Mouse (Mus musculus) heart, adult 8-10 months (tissue): ENCODE data around the gene Rtn2. TPM values are rescaled to one million over a fixed set of nuclear protein-coding genes. Genes with fewer than 3 reads are reported as not detected.

ENCODE experiments used
- DNase-seq: peaks from one replicate; pipeline ENCODE4 v3.0.0; 2022; ENCODE audit warnings: low spot score
- total RNA-seq, 4 experiments: library from RNA; stranded (reverse); gene quantifications; 2 replicates each; pipeline ENCODE4 v1.2.4; 2022

Gene Rtn2
- total RNA-seq, 4 experiments from 2014 or later, result 137 to 160 (median 149) TPM

- DNase-seq, result peak; percentile 54
Measured at GRCm38 (mm10) chr7:19316451-19317161, 34.2 kb downstream of the Rtn2 start.

DNA sequence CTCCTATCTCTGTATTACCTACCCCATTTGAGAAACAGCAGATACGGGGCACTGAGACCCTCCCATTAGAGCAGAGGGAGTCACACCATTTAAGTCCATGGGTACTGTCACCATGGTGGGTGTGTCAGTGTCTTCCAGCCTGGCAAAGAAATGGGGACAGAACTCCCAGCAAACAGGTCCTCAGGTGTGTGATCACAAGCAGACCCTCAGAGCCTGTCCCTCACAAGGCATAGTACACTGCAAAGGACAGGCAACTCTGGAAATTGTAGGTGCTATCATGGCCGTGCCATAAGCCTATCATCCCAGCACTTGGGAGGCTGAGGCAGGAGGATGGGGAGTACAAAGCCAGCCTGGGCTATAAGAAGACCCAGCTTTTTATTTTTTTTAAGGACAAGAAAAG lies 35.8 kb downstream of the Rtn2 start:
- DNase-seq, result no peak

- DNase-seq, result no peak
Measured at GRCm38 (mm10) chr7:19318676-19319075, 36.3 kb downstream of the Rtn2 start.

GRCm38 (mm10) chr7:19319458-19319857 lies 37.0 kb downstream of the Rtn2 start:
- no peak for DNase-seq

DNA sequence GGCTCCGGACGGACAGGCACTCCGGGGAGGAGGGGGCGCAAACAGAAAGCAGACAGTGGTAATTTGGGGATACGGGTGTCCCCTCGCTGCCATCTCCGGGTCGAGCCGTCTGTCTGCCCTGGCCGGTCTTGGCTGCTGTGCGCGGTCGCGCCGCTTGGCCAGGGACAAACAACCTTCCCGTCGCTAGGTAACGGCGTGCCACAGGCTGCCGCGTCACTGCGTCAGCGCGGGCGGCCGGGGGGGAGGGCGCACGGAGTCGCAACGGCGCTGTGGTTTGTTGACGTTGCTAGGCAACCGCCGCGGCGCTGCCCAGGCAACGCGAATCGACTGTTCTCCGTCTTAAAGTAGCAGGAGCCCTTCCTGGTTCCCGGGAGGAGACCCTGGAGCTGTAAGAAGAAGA lies 37.5 kb downstream of the Rtn2 start:
- peak; percentile 94 for DNase-seq

DNA sequence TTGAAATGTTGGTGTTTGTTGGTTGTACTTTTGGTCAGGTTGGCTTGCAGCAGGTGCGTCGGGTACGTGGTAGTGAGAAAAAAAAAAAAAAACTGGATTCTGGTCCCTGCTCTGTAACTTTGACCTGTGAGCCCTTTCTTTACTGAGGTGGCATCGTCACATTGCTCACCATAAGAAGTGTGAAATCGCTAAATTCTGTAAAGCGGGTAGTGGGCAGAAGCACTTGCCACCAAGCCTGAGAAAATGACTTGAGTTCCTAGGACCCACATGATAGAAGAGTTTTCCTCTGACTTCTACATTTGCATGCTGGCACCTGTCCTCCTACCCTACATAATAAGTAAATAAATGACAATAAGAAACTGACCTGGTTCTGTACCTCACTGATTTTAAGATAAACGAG lies 38.2 kb downstream of the Rtn2 start:
- no peak for DNase-seq

DNA sequence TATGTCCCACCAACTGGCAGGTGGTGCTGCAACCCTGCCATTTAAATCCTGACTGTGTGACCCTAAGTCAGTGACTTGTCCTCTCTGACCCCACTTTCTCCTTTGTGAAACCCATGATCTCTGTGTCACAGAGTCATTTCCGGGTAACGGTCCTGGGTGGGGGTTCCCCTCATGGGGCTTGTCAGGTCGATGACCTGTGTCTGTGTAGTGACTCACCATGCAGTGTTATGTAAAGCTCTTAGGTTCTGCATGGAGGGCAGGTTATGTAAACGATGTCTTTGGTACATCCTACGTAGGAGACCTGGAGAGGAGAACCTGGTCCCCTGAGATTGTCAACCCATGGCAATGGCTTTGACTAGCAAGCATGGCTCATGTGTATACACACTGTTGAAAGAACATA lies 39.0 kb downstream of the Rtn2 start:
- DNase-seq, result no peak

- DNase-seq, result no peak
Measured at GRCm38 (mm10) chr7:19322489-19322888, 40.1 kb downstream of the Rtn2 start.

- no peak for DNase-seq
Measured at GRCm38 (mm10) chr7:19324221-19324620, 41.8 kb downstream of the Rtn2 start.

DNA sequence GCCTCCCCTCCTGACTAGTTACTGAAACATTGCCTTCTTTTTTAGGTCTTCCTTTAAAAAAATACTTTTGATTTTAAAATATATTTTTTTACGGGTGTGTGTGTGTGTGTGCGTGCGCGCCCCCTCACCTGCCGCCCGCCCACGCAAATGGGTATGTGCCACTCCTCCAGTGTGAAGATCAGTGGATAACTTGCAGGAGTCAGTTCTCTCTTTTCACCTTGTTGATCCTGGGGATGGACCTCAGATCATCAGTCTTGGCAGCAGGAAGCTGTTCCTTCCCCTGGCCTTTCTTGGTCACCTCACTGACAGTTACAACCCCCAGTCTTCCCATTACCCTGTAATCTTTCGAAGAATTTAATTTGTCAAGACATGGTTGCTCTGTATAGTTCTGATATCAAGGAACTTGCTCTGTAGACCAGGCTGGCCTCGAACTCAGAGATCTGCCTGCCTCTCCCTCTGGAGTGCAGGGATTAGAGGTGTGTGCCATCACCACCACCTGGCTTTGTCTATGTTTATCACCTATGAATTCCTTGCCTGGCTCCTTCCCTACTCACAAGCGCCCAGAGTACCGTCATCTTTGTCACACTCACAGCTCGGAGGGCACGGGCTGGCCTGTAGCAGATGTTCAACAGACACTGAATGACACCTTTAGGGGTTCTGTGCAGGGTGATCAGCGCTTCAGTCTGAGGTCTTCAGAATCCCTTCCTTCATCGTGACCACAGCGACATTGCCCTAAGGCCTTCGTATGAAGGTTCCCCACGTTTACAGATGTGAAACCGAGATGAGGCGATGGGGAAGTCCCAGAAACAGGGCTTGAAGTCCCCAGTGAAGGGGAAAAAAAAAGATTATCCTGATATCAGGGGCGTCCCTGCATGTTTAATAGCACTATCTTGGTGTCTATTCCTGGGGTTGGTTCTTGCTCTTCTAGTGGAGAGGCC lies 43.1 kb downstream of the Rtn2 start:
- no peak for DNase-seq

DNA sequence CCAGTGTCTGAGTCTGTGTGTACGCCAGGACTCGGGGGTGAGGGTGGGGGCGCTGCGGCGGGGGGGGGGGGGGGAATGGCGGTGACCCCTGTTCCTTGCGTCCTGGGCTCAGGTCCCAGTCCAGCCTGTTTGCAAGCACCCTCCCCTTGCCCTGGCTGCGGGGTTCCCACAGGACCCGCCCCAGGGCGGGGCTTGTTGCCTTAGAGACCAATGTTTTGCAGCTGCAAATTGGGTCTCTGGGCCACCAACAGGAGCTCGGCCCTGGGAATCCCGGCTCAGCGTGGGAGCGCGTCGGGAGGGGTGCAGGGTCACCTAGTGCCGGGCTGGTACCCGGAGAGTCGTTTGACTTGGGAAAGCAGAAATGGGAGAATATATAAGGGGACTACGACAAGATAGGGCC lies 43.9 kb downstream of the Rtn2 start:
- DNase-seq, result peak; percentile 94

- DNase-seq, result peak; percentile 96
Measured at GRCm38 (mm10) chr7:19327128-19327527, 44.7 kb downstream of the Rtn2 start.

GRCm38 (mm10) chr7:19327782-19328181 lies 45.4 kb downstream of the Rtn2 start:
- DNase-seq, result no peak

DNA sequence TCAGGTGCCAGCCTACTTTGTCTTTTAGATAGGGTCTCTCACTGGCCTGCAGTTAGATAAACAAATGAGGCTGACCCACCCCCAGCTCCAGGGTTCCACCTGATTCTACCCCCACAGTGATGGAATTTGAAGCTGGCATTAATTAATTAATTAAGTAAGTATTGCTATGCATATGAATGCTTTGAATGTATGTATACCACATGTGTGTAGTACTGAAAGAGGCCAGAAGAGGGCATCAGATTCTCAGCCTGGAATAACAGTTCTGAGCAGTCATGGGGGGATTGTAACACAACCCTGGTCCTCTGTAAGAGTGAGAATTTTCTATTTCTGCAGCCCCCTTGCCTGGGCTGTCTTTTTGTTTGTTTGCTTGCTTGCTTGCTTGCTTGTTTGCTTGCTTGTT lies 46.0 kb downstream of the Rtn2 start:
- no peak for DNase-seq

DNA sequence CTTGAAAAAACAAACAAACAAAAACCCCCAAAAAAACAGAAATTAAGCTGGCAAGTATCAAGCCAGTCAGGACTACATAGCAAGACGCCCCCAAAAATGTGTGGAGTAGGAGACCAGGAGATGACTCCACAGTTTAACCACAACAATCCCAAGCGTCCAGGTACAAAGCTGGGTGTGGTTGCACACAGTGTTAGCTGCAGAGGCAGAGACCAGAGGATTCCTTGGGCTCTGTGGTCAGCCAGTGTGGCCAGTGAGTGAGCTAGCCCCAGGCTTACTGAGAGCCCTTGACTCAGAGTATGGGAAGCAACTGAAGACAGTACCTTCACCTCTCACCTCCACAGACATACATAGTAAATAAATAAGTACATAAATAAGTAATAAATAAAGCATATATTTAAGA lies 49.5 kb downstream of the Rtn2 start:
- no peak for DNase-seq

GRCm38 (mm10) chr7:19332709-19333352 lies 50.4 kb downstream of the Rtn2 start:
- peak; percentile 79 for DNase-seq

GRCm38 (mm10) chr7:19335583-19335982 lies 53.2 kb downstream of the Rtn2 start:
- DNase-seq, result no peak

- no peak for DNase-seq
Measured at GRCm38 (mm10) chr7:19337122-19337521, 54.7 kb downstream of the Rtn2 start.

DNA sequence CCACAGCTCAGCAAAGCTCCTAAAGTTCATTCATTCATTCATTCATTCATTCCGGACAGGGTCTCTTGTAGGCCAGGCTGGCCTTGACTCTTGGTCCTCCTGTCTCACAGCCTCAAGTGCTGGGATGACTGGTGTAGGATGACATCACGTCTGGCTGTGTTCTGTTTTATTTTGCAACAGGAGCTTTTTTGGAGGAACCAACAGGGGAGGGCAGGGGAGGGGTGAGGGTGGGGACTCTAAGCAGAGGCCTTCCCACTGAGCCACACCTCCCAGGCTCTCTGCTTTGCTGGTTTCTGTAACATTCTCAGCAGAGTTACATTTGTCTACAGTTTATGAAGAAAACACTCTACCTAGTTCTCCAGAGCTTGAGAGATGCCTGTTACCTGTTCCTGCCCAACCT lies 55.6 kb downstream of the Rtn2 start:
- DNase-seq, result no peak

- DNase-seq, result no peak
Measured at GRCm38 (mm10) chr7:19338596-19338995, 56.2 kb downstream of the Rtn2 start.

DNA sequence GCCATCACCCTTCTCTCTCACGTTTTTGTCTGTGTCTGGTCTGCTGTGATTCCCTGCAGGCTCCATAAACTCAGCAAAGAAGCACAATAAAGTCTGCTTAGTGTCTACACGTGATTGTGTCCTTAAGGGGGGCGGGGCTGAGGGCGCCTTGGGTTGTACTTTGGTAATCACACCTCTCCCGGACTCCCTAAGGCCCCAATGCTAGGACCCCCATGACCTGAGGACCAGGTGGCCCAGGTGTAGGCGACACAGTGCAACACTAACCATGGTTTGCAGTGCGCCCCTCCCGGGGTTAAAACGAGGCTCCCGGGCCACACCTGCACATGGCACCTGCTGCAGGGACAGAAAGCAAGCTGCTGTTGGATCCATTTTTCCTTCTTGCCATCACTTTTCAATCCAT lies 58.8 kb downstream of the Rtn2 start:
- no peak for DNase-seq

DNA sequence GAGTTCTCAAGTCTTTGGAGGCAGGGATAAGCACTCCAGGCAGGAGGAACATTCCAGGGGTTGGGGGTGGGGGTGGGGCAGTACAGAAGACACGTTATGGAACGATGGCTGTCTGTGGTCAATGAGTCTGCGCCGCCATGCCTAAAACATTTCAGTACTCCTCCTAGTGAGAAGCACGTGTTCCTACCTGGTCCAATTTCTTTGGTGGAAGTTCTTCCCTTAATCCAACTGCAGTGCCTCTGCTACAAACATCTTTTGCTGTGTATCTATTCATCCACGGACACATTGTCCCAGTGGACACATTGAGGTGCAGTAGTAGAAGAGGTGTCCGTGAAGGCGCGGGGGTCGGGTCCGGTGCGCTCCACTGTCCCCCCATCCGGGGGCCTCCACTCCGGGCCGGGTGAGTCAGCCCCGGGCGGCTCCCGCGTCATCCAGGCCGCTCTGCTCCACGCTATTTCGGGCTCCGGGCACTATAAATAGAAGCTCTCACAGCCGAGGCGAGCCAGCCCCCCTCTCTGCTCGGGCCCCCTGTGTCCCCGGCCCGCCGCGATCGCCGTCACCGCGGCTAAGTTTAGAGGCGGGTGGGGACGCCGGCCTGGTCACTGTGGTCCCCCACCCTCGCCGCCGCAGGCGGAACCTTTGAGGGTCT lies 59.5 kb downstream of the Rtn2 start:
- DNase-seq, result peak; percentile 60
